Mouse (Mus musculus) G1E (cell line): ENCODE measurements around the gene Mier2. TPM values are rescaled to one million over a fixed set of nuclear protein-coding genes. Genes with fewer than 3 reads are reported as not detected.

Experiments used
- ATAC-seq: 2 replicates; pipeline ENCODE4 v1.8.0; 2016; ENCODE audit warnings: mild to moderate bottlenecking; ENCODE audit not compliant: insufficient number of reproducible peaks, poor library complexity, low FRiP score, severe bottlenecking; ENCODE audit errors: extremely low read depth
- DNase-seq: peaks from one replicate; pipeline ENCODE4 v3.0.0; 2012; ENCODE audit warnings: low spot score
- H3K27me3 ChIP-seq: 2 replicates; pipeline ENCODE4 v1.6.1; 2012; ENCODE audit warnings: mild to moderate bottlenecking, low read length, inconsistent platforms; ENCODE audit not compliant: insufficient read depth
- H3K36me3 ChIP-seq: replicated peaks from 2 replicates; pipeline ENCODE3; 2012; ENCODE audit warnings: mild to moderate bottlenecking, inconsistent platforms
- H3K4me1 ChIP-seq: 2 replicates; pipeline ENCODE4 v1.6.1; 2012; ENCODE audit warnings: low read depth, low read length, inconsistent platforms, mixed read lengths; ENCODE audit not compliant: insufficient read depth
- H3K4me3 ChIP-seq: 2 replicates; pipeline ENCODE4 v1.5.1; 2012; ENCODE audit warnings: low read depth, mild to moderate bottlenecking, inconsistent platforms, low read length, moderate library complexity, mixed read lengths
- H3K9me3 ChIP-seq: replicated peaks from 2 replicates; pipeline ENCODE4 v1.6.1; 2012; ENCODE audit warnings: inconsistent platforms
- CTCF ChIP-seq: IDR thresholded peaks from 2 replicates; pipeline ENCODE4 v1.5.1; 2012; ENCODE audit warnings: low read depth, low read length, inconsistent platforms, mixed read lengths
- GATA1 ChIP-seq: IDR thresholded peaks from 2 replicates; pipeline ENCODE4 v1.6.1; 2012; ENCODE audit warnings: borderline replicate concordance, low read length, inconsistent platforms, mixed read lengths
- GATA2 ChIP-seq: IDR thresholded peaks from 2 replicates; pipeline ENCODE4 v1.6.1; 2012; ENCODE audit warnings: low read depth, low read length, inconsistent platforms, borderline replicate concordance
- POLR2AphosphoS5 ChIP-seq: IDR thresholded peaks from 2 replicates; pipeline ENCODE4 v1.6.1; 2012; ENCODE audit warnings: low read depth, low read length, inconsistent platforms; ENCODE audit not compliant: insufficient replicate concordance
- TAL1 ChIP-seq: conservative IDR thresholded peaks from 2 replicates; pipeline ENCODE4 v1.6.1; 2012; ENCODE audit warnings: low read depth, low read length, inconsistent platforms, mixed read lengths
- polyA plus RNA-seq: library from polyadenylated mRNA; stranded (reverse); fragments of >175 nt; gene quantifications from 2 replicates; pipeline ENCODE4 v1.2.3, GENCODE M21; 2012
- total RNA-seq, 2 experiments: library from RNA; stranded (forward) in 1 of 2; stranded (reverse) in 1 of 2; fragments of 200-1000 nt in 1 of 2; fragments of >200 nt in 1 of 2; fragmentation: Nextera tagmentation in 1 of 2; gene quantifications; 2 replicates each; pipeline ENCODE4 v1.2.3; 2014 to 2017

Mier2 gene
- total and polyA plus RNA-seq, 3 experiments = 0.05 TPM; not detected in 2

- no peak for DNase-seq
- ATAC-seq = no peak
- H3K36me3 ChIP-seq = no peaks in the 10 kb centered on the region
- peaks cover 12% of the 10 kb centered on the region for H3K4me1 ChIP-seq
- no peaks in the 10 kb centered on the region for H3K9me3 ChIP-seq
- TF ChIP-seq TAL1 (no peak), GATA1 (no peak), GATA2 (no peak), POLR2AphosphoS5 (no peak), CTCF (no peak)
- peaks cover 18% of the 10 kb centered on the region for H3K27me3 ChIP-seq
- no peak overlapping the region for H3K4me3 ChIP-seq
Measured at GRCm38 (mm10) chr10:79530721-79531120, 24.3 kb downstream of the Mier2 start.

- Histone ChIP-seq H3K27me3 (peaks cover 18% of the 10 kb centered on the region), H3K9me3 (no peaks in the 10 kb centered on the region), H3K4me1 (peaks cover 12% of the 10 kb centered on the region), H3K4me3 (no peak overlapping the region), H3K36me3 (no peaks in the 10 kb centered on the region)
- TF ChIP-seq GATA1 (no peak), GATA2 (no peak), POLR2AphosphoS5 (no peak), CTCF (no peak), TAL1 (no peak)
- DNase-seq (no peak), ATAC-seq (no peak)
Measured at GRCm38 (mm10) chr10:79530241-79530640, 24.8 kb downstream of the Mier2 start.

- Histone ChIP-seq H3K36me3 (no peaks in the 10 kb centered on the region), H3K27me3 (peaks cover 5% of the 10 kb centered on the region; the same call in 1 of the 2 replicates), H3K4me1 (peaks cover 2% of the 10 kb centered on the region), H3K4me3 (no peak overlapping the region), H3K9me3 (no peaks in the 10 kb centered on the region)
- ATAC-seq = no peak
- no peak for DNase-seq
- TF ChIP-seq GATA2 (no peak), GATA1 (no peak), POLR2AphosphoS5 (no peak), TAL1 (no peak), CTCF (no peak)
Measured at GRCm38 (mm10) chr10:79528081-79528480, 26.9 kb downstream of the Mier2 start.

DNA sequence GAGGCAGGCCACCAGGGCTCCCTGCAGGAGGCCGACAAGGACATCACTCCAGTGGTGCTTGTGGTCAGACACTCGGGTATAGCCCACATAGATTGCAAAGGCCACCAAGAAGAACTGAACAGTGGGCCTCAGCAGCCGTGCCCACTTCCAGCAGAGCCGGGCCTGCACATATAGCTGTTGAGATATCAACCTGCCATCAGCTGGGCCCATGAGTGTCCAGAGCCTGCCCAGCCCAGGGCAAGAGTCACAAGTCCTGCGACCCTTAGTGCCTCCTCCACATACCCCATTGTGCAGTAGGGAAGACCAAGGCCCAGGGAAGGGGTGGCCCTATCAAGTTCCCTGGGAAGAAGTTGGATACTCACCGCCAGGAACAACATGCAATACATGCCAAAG lies 27.6 kb downstream of the Mier2 start:
- TF ChIP-seq CTCF = no peak
- TF ChIP-seq GATA1 = no peak
- no peak for TF ChIP-seq GATA2
- TF ChIP-seq TAL1 = no peak
- TF ChIP-seq POLR2AphosphoS5 = no peak
- ATAC-seq = no peak
- Histone ChIP-seq H3K4me3 (no peak overlapping the region), H3K36me3 (no peaks in the 10 kb centered on the region), H3K27me3 (peaks cover 2% of the 10 kb centered on the region; the same call in 1 of the 2 replicates), H3K4me1 (no peaks in the 10 kb centered on the region), H3K9me3 (no peaks in the 10 kb centered on the region)
- no peak for DNase-seq

- no peaks in the 10 kb centered on the region for H3K4me1 ChIP-seq
- no peaks in the 10 kb centered on the region; the same call in 1 of the 2 replicates for H3K27me3 ChIP-seq
- no peak overlapping the region for H3K4me3 ChIP-seq
- H3K36me3 ChIP-seq = no peaks in the 10 kb centered on the region
- DNase-seq (no peak), ATAC-seq (no peak)
- no peaks in the 10 kb centered on the region for H3K9me3 ChIP-seq
- TF ChIP-seq CTCF (no peak), GATA1 (no peak), POLR2AphosphoS5 (no peak), GATA2 (no peak), TAL1 (no peak)
Measured at GRCm38 (mm10) chr10:79526661-79527452, 28.1 kb downstream of the Mier2 start.

- ATAC-seq = no peak
- Histone ChIP-seq H3K4me1 (no peaks in the 10 kb centered on the region), H3K4me3 (no peak overlapping the region), H3K36me3 (no peaks in the 10 kb centered on the region), H3K9me3 (no peaks in the 10 kb centered on the region), H3K27me3 (no peaks in the 10 kb centered on the region; the same call in 1 of the 2 replicates)
- DNase-seq = no peak
- no peak for TF ChIP-seq GATA1
- no peak for TF ChIP-seq POLR2AphosphoS5
- no peak for TF ChIP-seq TAL1
- no peak for TF ChIP-seq CTCF
- TF ChIP-seq GATA2 = no peak
Measured at GRCm38 (mm10) chr10:79525456-79526325, 29.3 kb downstream of the Mier2 start.
